Mouse (Mus musculus): Measurements from ENCODE around the gene Osbp. TPM values are rescaled to one million over a fixed set of nuclear protein-coding genes. Genes with fewer than 3 reads are reported as not detected.
"Not testable (repeated sequence)": the region's sequence is repeated elsewhere in the genome, so short reads cannot be mapped to it uniquely, and the experiment has no call there.

Osbp gene
- polyA plus RNA-seq, 1 experiment from 2014 or later = 4.2 TPM

- Histone ChIP-seq H3K27me3 (replicated peaks) (no peaks in the 10 kb centered on the region), H3K4me1 (replicated peaks) (peaks cover 9% of the 10 kb centered on the region), H3K4me2 (replicated peaks) (peak overlapping the region; percentile 59; the same call in 1 of the 2 replicates), H3K27ac (no peak overlapping the region), H3K9ac (no peak overlapping the region), H3K4me3 (replicated peaks) (peak overlapping the region; percentile 42), H3K36me3 (no peaks in the 10 kb centered on the region), H3K9me3 (no peaks in the 10 kb centered on the region)
- 100% methylated on average over 1 of the region's 1 CpGs for WGBS
- ATAC-seq = no peak
Measured at GRCm38 (mm10) chr19:11964266-11964665, 1.5 kb upstream of the Osbp start.

- no peak; the same call in 1 of the 2 replicates for ATAC-seq
- peak overlapping the region; percentile 72 for H3K9ac ChIP-seq
Measured at GRCm38 (mm10) chr19:11966201-11966636, 478 bp downstream of the Osbp start.

GRCm38 (mm10) chr19:11969155-11970050 is 3.7 kb downstream of the Osbp start:
- Histone ChIP-seq H3K36me3 (peaks cover 21% of the 10 kb centered on the region), H3K4me2 (replicated peaks) (no peak overlapping the region), H3K9me3 (no peaks in the 10 kb centered on the region), H3K27ac (no peak overlapping the region), H3K9ac (no peak overlapping the region), H3K4me3 (replicated peaks) (no peak overlapping the region), H3K27me3 (replicated peaks) (no peaks in the 10 kb centered on the region), H3K4me1 (replicated peaks) (peaks cover 9% of the 10 kb centered on the region)
- 72% methylated on average over 9 of the region's 9 CpGs for WGBS
- no peak for ATAC-seq

More at GRCm38 (mm10) chr19:11966201-11966636, 478 bp downstream of the Osbp start:
- Histone ChIP-seq H3K4me3 (replicated peaks) (peak overlapping the region; percentile 65), H3K9me3 (no peaks in the 10 kb centered on the region), H3K27ac (peak overlapping the region; percentile 79; the same call in 1 of the 2 replicates), H3K36me3 (no peaks in the 10 kb centered on the region), H3K4me2 (replicated peaks) (peak overlapping the region; percentile 87), H3K4me1 (replicated peaks) (peaks cover 9% of the 10 kb centered on the region), H3K27me3 (replicated peaks) (no peaks in the 10 kb centered on the region)
- WGBS = under 1% methylated on average over 18 of the region's 18 CpGs

GRCm38 (mm10) chr19:11973511-11974222 is 7.9 kb downstream of the Osbp start:
- no peak overlapping the region for H3K9ac ChIP-seq
- WGBS = 88% methylated on average over 13 of the region's 13 CpGs
- no peak overlapping the region for H3K4me2 ChIP-seq (replicated peaks)
- H3K36me3 ChIP-seq = peaks cover 40% of the 10 kb centered on the region
- no peaks in the 10 kb centered on the region for H3K27me3 ChIP-seq (replicated peaks)
- ATAC-seq = no peak
- no peak overlapping the region for H3K27ac ChIP-seq
- peaks cover 6% of the 10 kb centered on the region; the same call in 1 of the 2 replicates for H3K4me1 ChIP-seq (replicated peaks)
- H3K9me3 ChIP-seq = no peaks in the 10 kb centered on the region
- H3K4me3 ChIP-seq (replicated peaks) = no peak overlapping the region

- Histone ChIP-seq H3K9ac (no peak overlapping the region), H3K4me1 (replicated peaks) (peaks cover 1% of the 10 kb centered on the region; the same call in 1 of the 2 replicates), H3K9me3 (no peaks in the 10 kb centered on the region), H3K27me3 (replicated peaks) (no peaks in the 10 kb centered on the region), H3K4me3 (replicated peaks) (no peak overlapping the region), H3K36me3 (peaks cover 45% of the 10 kb centered on the region), H3K27ac (no peak overlapping the region), H3K4me2 (replicated peaks) (no peak overlapping the region)
- 74% methylated on average over 2 of the region's 2 CpGs for WGBS
- ATAC-seq = no peak
Measured at GRCm38 (mm10) chr19:11974223-11974540, 8.4 kb downstream of the Osbp start.

GRCm38 (mm10) chr19:11975683-11976082 is 9.9 kb downstream of the Osbp start:
- H3K36me3 ChIP-seq = peaks cover 45% of the 10 kb centered on the region
- no peak overlapping the region for H3K4me3 ChIP-seq (replicated peaks)
- no peak for ATAC-seq
- H3K27me3 ChIP-seq (replicated peaks) = no peaks in the 10 kb centered on the region
- no peaks in the 10 kb centered on the region for H3K9me3 ChIP-seq
- 86% methylated on average over 4 of the region's 4 CpGs for WGBS
- H3K27ac ChIP-seq = no peak overlapping the region
- H3K4me2 ChIP-seq (replicated peaks) = no peak overlapping the region
- no peaks in the 10 kb centered on the region for H3K4me1 ChIP-seq (replicated peaks)
- no peak overlapping the region for H3K9ac ChIP-seq

- ATAC-seq = 0 out of 2 replicates have a peak, but pooled peaks have one; percentile 34
- H3K4me3 ChIP-seq (replicated peaks) = no peak overlapping the region
- H3K9me3 ChIP-seq = no peaks in the 10 kb centered on the region
- H3K27ac ChIP-seq = no peak overlapping the region
- peaks cover 48% of the 10 kb centered on the region for H3K36me3 ChIP-seq
- H3K9ac ChIP-seq = no peak overlapping the region
- 77% methylated on average over 5 of the region's 5 CpGs for WGBS
- no peaks in the 10 kb centered on the region for H3K27me3 ChIP-seq (replicated peaks)
- no peak overlapping the region for H3K4me2 ChIP-seq (replicated peaks)
- H3K4me1 ChIP-seq (replicated peaks) = no peaks in the 10 kb centered on the region
Measured at GRCm38 (mm10) chr19:11977363-11977762, 11.6 kb downstream of the Osbp start.

- Histone ChIP-seq H3K9me3 (no peaks in the 10 kb centered on the region), H3K9ac (no peak overlapping the region), H3K4me1 (replicated peaks) (no peaks in the 10 kb centered on the region), H3K4me2 (replicated peaks) (no peak overlapping the region), H3K27ac (no peak overlapping the region), H3K36me3 (peaks cover 48% of the 10 kb centered on the region), H3K4me3 (replicated peaks) (no peak overlapping the region), H3K27me3 (replicated peaks) (no peaks in the 10 kb centered on the region)
- 80% methylated on average over 4 of the region's 4 CpGs for WGBS
- ATAC-seq = no peak
Measured at GRCm38 (mm10) chr19:11980471-11980870, 14.7 kb downstream of the Osbp start.

GRCm38 (mm10) chr19:11984614-11985013 is 18.9 kb downstream of the Osbp start:
- H3K4me2 ChIP-seq (replicated peaks); H3K4me3 ChIP-seq (replicated peaks); H3K9me3 ChIP-seq; H3K4me1 ChIP-seq (replicated peaks); ATAC-seq; H3K27me3 ChIP-seq (replicated peaks); H3K27ac ChIP-seq; H3K9ac ChIP-seq: not testable (repeated sequence)
- WGBS = 86% methylated on average over 5 of the region's 5 CpGs
- peaks cover 40% of the 10 kb centered on the region for H3K36me3 ChIP-seq

GRCm38 (mm10) chr19:11987841-11988240 is 22.1 kb downstream of the Osbp start:
- 87% methylated on average over 3 of the region's 3 CpGs for WGBS
- no peak for ATAC-seq

GRCm38 (mm10) chr19:11989334-11989733 is 23.6 kb downstream of the Osbp start:
- H3K9ac ChIP-seq = no peak overlapping the region
- H3K4me1 ChIP-seq (replicated peaks) = no peaks in the 10 kb centered on the region
- H3K27me3 ChIP-seq (replicated peaks) = no peaks in the 10 kb centered on the region
- H3K9me3 ChIP-seq = no peaks in the 10 kb centered on the region
- no peak overlapping the region for H3K27ac ChIP-seq
- ATAC-seq = no peak
- H3K4me3 ChIP-seq (replicated peaks) = no peak overlapping the region
- H3K4me2 ChIP-seq (replicated peaks) = no peak overlapping the region
- 94% methylated on average over 7 of the region's 7 CpGs for WGBS
- peaks cover 24% of the 10 kb centered on the region for H3K36me3 ChIP-seq

More at GRCm38 (mm10) chr19:11987841-11988240, 22.1 kb downstream of the Osbp start:
- Histone ChIP-seq H3K4me3 (replicated peaks) (no peak overlapping the region), H3K4me1 (replicated peaks) (no peaks in the 10 kb centered on the region), H3K27ac (no peak overlapping the region), H3K36me3 (peaks cover 39% of the 10 kb centered on the region), H3K4me2 (replicated peaks) (no peak overlapping the region), H3K9ac (no peak overlapping the region), H3K9me3 (no peaks in the 10 kb centered on the region), H3K27me3 (replicated peaks) (no peaks in the 10 kb centered on the region)

- Histone ChIP-seq H3K27ac (no peak overlapping the region), H3K9ac (no peak overlapping the region), H3K4me2 (replicated peaks) (no peak overlapping the region), H3K27me3 (replicated peaks) (no peaks in the 10 kb centered on the region), H3K4me1 (replicated peaks) (no peaks in the 10 kb centered on the region), H3K36me3 (peaks cover 25% of the 10 kb centered on the region), H3K4me3 (replicated peaks) (no peak overlapping the region), H3K9me3 (no peaks in the 10 kb centered on the region)
- WGBS = 84% methylated on average over 9 of the region's 9 CpGs
- no peak for ATAC-seq
Measured at GRCm38 (mm10) chr19:11992034-11992433, 26.3 kb downstream of the Osbp start.
